Mouse (Mus musculus): ENCODE results near the gene Srsf2. TPM values are rescaled to one million over a fixed set of nuclear protein-coding genes. Genes with fewer than 3 reads are reported as not detected.

Gene Srsf2
- polyA plus RNA-seq (2017; shearing (Covaris generic)): 350 TPM

GRCm38 (mm10) chr11:116852891-116853511 is at the start of gene Srsf2:
Srsf2 (minus strand) TSS chr11:116853094.

GRCm38 (mm10) chr11:116852291-116852890 is 503 bp downstream of the Srsf2 start, which contains the start of gene Mfsd11:
Mfsd11 (plus strand) TSS chr11:116852440.

GRCm38 (mm10) chr11:116843261-116844233 is 9.3 kb downstream of the Srsf2 start, which contains the start of the genes Mettl23 and Jmjd6:
Mettl23 (plus strand) TSS chr11:116843278.
Jmjd6 (minus strand) TSS chr11:116843449.

GRCm38 (mm10) chr11:116827534-116828165 is 25.2 kb downstream of the Srsf2 start, which contains the start of gene Mxra7:
Mxra7 (minus strand) TSS chr11:116828046.

Other genes starting within 250 kb of the Srsf2 start
- gene Rhbdf2, start 226.1 kb downstream of the Srsf2 start, polyA plus RNA-seq (2017; shearing (Covaris generic)): 26.2 TPM
- gene Prcd, start 199.6 kb downstream of the Srsf2 start, polyA plus RNA-seq (2017; shearing (Covaris generic)): not detected
- not detected for gene Cygb, start 198.8 kb downstream of the Srsf2 start, polyA plus RNA-seq (2017; shearing (Covaris generic))
- gene St6galnac1, start 77.6 kb downstream of the Srsf2 start, polyA plus RNA-seq (2017; shearing (Covaris generic)): 2.9 TPM
- gene Mxra7, start 25.0 kb downstream of the Srsf2 start, polyA plus RNA-seq (2017; shearing (Covaris generic)): not detected
- gene Mettl23, start 9.8 kb downstream of the Srsf2 start, polyA plus RNA-seq (2017; shearing (Covaris generic)): 130 TPM
- gene Jmjd6, start 9.6 kb downstream of the Srsf2 start, polyA plus RNA-seq (2017; shearing (Covaris generic)): 95.3 TPM
- 15.8 TPM for gene Mfsd11, start 654 bp downstream of the Srsf2 start, polyA plus RNA-seq (2017; shearing (Covaris generic))
- gene Mgat5b, start 65.8 kb upstream of the Srsf2 start, polyA plus RNA-seq (2017; shearing (Covaris generic)): not detected